26 mouse cellular contexts compared by ENCODE assay signal in genomic region chr12:91488406-91488805, GRCm38 (mm10).
A peak's percentile ranks its signal among the peaks of the same experiment; 100 is the strongest.
DNase-seq lines count a peak whose midpoint lies in the region; ATAC-seq and TF ChIP-seq lines count a peak whose summit lies in the region.
"Had no signal": no experiment of that assay in that cellular context is flagged by ENCODE, and none has a peak within 500 bp of the region (broad histone marks: within the 10 kb centered on the region; RNA-seq: fewer than 3 reads in every experiment).

No protein-coding gene starts in this region.

- CTCF ChIA-PET in Patski (lab: Charles Lee): no interaction called here

- WGBS in midbrain, embryonic 11.5 days: 24% methylated on average over 3 of the region's 3 CpGs
- WGBS in midbrain, embryonic 13.5 days: 24% methylated on average over 3 of the region's 3 CpGs

- no peaks in the 10 kb centered on the region for H3K27me3 ChIP-seq in midbrain, embryonic 11.5 days (ENCODE audit: control insufficient read depth, insufficient read depth, low read length)
- H3K27me3 ChIP-seq in midbrain, embryonic 13.5 days: no peaks in the 10 kb centered on the region
- H3K27me3 ChIP-seq in Patski: peaks cover 6% of the 10 kb centered on the region
- H3K27me3 ChIP-seq: CH12.LX; embryonic facial prominence, embryonic 13.5 days; embryonic facial prominence, embryonic 15.5 days; forebrain, embryonic 13.5 days had no signal

- H3K36me3 ChIP-seq in midbrain, embryonic 11.5 days (ENCODE audit: control insufficient read depth, insufficient read depth, low read length): no peaks in the 10 kb centered on the region
- no peaks in the 10 kb centered on the region for H3K36me3 ChIP-seq in midbrain, embryonic 13.5 days
- H3K36me3 ChIP-seq: embryonic facial prominence, embryonic 13.5 days; embryonic facial prominence, embryonic 15.5 days; G1E had no signal

- H3K9ac ChIP-seq in midbrain, embryonic 11.5 days (ENCODE audit: low read length): no peak overlapping the region
- no peak overlapping the region for H3K9ac ChIP-seq in midbrain, embryonic 13.5 days (replicated peaks)
- H3K9ac ChIP-seq: embryonic facial prominence, embryonic 13.5 days; embryonic facial prominence, embryonic 15.5 days; forebrain, embryonic 13.5 days had no signal

- peak; percentile 19 for DNase-seq in midbrain, embryonic 11.5 days (ENCODE audit: low spot score, missing footprints)
- peak; percentile 27 for DNase-seq in 3T3-L1 (ENCODE audit: low read depth, low spot score)
- peak; percentile 73 for DNase-seq in Muller cell, postnatal 12 days (ENCODE audit: inconsistent ontology term)
- peak; percentile 7 for DNase-seq in Patski (ENCODE audit: low read depth, low spot score)
- DNase-seq in left cerebral cortex, postnatal 25 days (ENCODE audit: low spot score in 2 of 2): no peak
- no peak for DNase-seq in kidney, adult 11 months
- DNase-seq: adrenal gland, adult 2 months; adrenal gland, postnatal 10 days; adrenal gland, postnatal 25 days; B cell, adult 2 months; cerebellum, adult 11 months; cerebellum, adult 18-20 months; cerebellum, adult 8-10 months; cerebellum, adult 9-11 months; cerebellum, postnatal 14 days; cerebellum, postnatal 36 days; embryo, embryonic 11 days had no signal

- no peak overlapping the region for H3K27ac ChIP-seq in midbrain, embryonic 11.5 days (ENCODE audit: low read depth, low read length)
- no peak overlapping the region for H3K27ac ChIP-seq in midbrain, embryonic 13.5 days
- H3K27ac ChIP-seq: embryonic facial prominence, embryonic 13.5 days; embryonic facial prominence, embryonic 15.5 days; forebrain, embryonic 13.5 days had no signal

- H3K9me3 ChIP-seq in midbrain, embryonic 11.5 days (ENCODE audit: control insufficient read depth, low read length): no peaks in the 10 kb centered on the region
- H3K9me3 ChIP-seq in midbrain, embryonic 13.5 days: no peaks in the 10 kb centered on the region
- H3K9me3 ChIP-seq: embryonic facial prominence, embryonic 13.5 days; embryonic facial prominence, embryonic 15.5 days; forebrain, embryonic 13.5 days; G1E had no signal

- H3K4me3 ChIP-seq in midbrain, embryonic 11.5 days (ENCODE audit: low read depth, low read length): no peak overlapping the region
- H3K4me3 ChIP-seq in midbrain, embryonic 13.5 days (replicated peaks): no peak overlapping the region
- H3K4me3 ChIP-seq: embryonic facial prominence, embryonic 13.5 days; embryonic facial prominence, embryonic 15.5 days; erythroblast, embryonic 14.5 days; forebrain, embryonic 13.5 days had no signal

- in situ Hi-C loops in Patski (cut with MboI; ENCODE audit: low pct_unique_long_range_greater_than_20kb): no loop called here

- no peak overlapping the region for H3K4me2 ChIP-seq in midbrain, embryonic 11.5 days
- no peak overlapping the region for H3K4me2 ChIP-seq in midbrain, embryonic 13.5 days (replicated peaks)
- H3K4me2 ChIP-seq: embryonic facial prominence, embryonic 13.5 days; embryonic facial prominence, embryonic 15.5 days; forebrain, embryonic 13.5 days had no signal

- intact Hi-C loops in left cerebral cortex, postnatal 25 days (cut with DNase I): no loop called here

- no peak for TF ChIP-seq CTCF in Patski (IDR thresholded peaks at IDR 0.05)

- 0 out of 2 replicates have a peak, but pooled peaks cover 3% of the 10 kb centered on the region for H3K4me1 ChIP-seq in midbrain, embryonic 11.5 days (ENCODE audit: control insufficient read depth, insufficient read depth, low read length)
- no peaks in the 10 kb centered on the region for H3K4me1 ChIP-seq in midbrain, embryonic 13.5 days (replicated peaks)
- H3K4me1 ChIP-seq: embryonic facial prominence, embryonic 13.5 days; embryonic facial prominence, embryonic 15.5 days; forebrain, embryonic 13.5 days had no signal

- ATAC-seq in midbrain, embryonic 11.5 days (ENCODE audit: low FRiP score): no peak
- no peak for ATAC-seq in midbrain, embryonic 13.5 days
- peak; percentile 65 for ATAC-seq in Patski
- ATAC-seq: CD4-positive, CD25-positive, alpha-beta regulatory T cell, adult 4 months; forebrain, embryonic 13.5 days; forebrain, embryonic 16.5 days had no signal

- POLR2A ChIA-PET in Patski (lab: Charles Lee): no interaction called here

Comparison
In these comparisons a context has a peak if more than half of its experiments do, and no peak if none do; other contexts are left out.
1. DNase-seq: peak in midbrain, embryonic 11.5 days (single experiment), 3T3-L1 (single experiment), Muller cell, postnatal 12 days (single experiment) and Patski (single experiment); none in left cerebral cortex, postnatal 25 days (0 of 2) and kidney, adult 11 months (single experiment).